Mouse (Mus musculus): ENCODE results near the gene Ghsr. TPM values are rescaled to one million over a fixed set of nuclear protein-coding genes. Genes with fewer than 3 reads are reported as not detected.

The Ghsr gene
- not detected for polyA plus RNA-seq (2015; fragmentation: Illumina TruSeq; extraction: RNeasy Lipid Tissue Mini Kit (QIAGEN cat#74804); ENCODE audit: insufficient read depth, low read depth, low replicate concordance)

DNA sequence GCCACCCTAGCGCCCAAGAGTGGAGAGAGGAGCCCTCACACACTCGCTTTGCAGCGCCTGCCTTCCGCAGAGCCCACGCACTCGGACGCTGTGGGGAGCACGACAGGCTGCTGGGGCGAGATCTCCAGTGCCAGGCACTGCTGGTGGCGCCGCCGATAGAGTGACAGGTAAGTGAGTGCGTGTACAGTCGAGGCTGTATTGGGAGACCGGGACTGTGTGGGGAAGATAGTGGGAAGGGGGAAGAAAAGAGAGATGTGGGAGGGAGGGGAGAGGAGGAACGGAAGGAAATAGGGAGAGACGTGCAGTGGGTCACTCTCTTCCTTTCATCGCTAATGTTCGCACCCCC lies at the start of gene Ghsr:
TSS of gene Ghsr (plus strand) at position 76 of the 346 bp plus-strand sequence.

Other genes starting within 250 kb of the Ghsr start
- 1.00 TPM for gene Ect2, start 217.5 kb upstream of the Ghsr start, polyA plus RNA-seq (2015; fragmentation: Illumina TruSeq; extraction: RNeasy Lipid Tissue Mini Kit (QIAGEN cat#74804); ENCODE audit: insufficient read depth, low read depth, low replicate concordance)
- 4.0 TPM for gene Nceh1, start 188.4 kb upstream of the Ghsr start, polyA plus RNA-seq (2015; fragmentation: Illumina TruSeq; extraction: RNeasy Lipid Tissue Mini Kit (QIAGEN cat#74804); ENCODE audit: insufficient read depth, low read depth, low replicate concordance)
- 7.7 TPM for gene Tnfsf10, start 54.3 kb upstream of the Ghsr start, polyA plus RNA-seq (2015; fragmentation: Illumina TruSeq; extraction: RNeasy Lipid Tissue Mini Kit (QIAGEN cat#74804); ENCODE audit: insufficient read depth, low read depth, low replicate concordance)